Mouse (Mus musculus) CD4-positive, CD25-positive, alpha-beta regulatory T cell, adult 2 months (primary cell): ENCODE data around the gene Fmod.
A peak's percentile ranks its signal among the peaks of the same experiment; 100 is the strongest.

Experiments used
- DNase-seq: peaks from one replicate; pipeline ENCODE4 v3.0.0-alpha.2; 2012; ENCODE audit warnings: low read depth, low spot score

The Fmod gene

DNA sequence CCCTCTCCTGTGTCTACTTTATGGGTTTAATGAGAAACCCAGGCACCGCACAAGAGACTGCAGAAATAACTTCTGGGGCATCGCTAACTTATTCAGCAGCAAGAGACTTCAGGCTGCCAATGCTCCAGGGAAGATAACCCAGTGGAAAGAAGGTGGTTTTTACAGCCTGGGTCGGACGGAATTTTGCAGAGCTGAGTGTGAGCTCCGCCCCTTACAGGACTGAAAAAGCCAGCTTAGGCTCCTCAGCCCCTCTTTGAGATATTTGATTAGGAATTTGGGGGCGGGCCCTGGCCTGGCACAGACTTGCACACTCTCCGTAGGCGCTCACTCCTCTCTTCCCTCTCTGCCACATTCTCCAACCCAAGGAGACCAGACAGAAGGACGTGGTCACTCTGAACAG is at the start of gene Fmod:
TSS of gene Fmod (plus strand) at position 83 of the 400 bp plus-strand sequence.
- no peak for DNase-seq

DNA sequence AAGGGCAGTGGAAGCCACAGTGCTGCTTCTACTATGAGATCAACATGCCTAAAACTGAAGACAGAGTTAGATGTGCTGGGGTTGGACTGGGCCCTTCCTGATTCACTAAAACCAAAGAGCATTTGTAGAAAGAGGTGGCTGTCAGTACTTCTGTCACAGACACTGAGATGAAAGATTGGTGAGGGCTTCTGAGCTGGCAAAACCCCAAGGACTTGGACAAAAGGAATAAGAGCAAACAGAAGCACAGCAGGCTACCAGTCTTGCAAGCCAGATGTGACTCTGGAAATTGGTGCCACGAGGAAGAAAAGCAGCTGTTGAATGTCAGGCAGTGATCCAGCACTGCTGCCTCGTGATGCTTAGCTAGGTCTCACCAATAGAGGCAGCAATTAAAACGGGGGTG is 48.2 kb upstream of the Fmod start:
- no peak for DNase-seq

DNA sequence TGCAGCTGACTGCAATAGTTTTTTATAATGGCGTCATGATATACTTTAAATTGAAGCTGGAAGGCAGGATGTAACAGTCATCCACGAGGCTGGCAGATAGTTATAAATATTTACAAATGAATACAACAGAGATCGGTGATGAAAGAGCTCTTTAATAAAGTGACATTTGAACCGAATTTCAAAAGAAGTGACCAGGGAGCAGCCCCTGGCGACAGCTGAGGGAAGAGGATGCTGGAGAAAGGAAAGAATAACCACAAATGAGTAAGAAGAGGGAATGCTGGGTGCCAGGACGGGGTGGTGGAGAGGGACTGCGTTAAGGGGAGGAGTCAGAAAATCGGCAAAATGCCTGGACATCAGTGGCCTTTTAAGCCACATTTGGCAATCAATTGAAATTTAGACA is 45.8 kb upstream of the Fmod start:
- no peak for DNase-seq

DNA sequence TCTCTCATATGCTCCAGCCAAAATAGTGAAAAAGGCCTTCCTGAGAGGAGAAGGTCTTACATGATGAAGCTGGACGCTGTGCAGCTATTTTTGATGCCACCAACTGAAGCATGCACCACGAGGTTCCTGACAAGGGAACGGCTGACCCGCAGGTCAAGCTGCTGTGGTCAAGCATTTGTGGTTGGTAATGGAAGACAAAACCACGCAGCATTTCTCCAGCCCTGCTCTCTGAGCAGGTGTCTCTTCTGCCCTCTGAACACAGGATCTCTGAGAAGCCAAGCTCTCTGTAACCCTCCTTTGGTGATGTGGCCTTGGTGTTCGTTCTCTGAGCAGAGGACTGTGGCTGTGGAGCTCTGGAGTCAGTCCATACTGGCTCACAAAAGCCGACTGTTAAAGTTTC is 31.6 kb upstream of the Fmod start:
- no peak for DNase-seq

DNA sequence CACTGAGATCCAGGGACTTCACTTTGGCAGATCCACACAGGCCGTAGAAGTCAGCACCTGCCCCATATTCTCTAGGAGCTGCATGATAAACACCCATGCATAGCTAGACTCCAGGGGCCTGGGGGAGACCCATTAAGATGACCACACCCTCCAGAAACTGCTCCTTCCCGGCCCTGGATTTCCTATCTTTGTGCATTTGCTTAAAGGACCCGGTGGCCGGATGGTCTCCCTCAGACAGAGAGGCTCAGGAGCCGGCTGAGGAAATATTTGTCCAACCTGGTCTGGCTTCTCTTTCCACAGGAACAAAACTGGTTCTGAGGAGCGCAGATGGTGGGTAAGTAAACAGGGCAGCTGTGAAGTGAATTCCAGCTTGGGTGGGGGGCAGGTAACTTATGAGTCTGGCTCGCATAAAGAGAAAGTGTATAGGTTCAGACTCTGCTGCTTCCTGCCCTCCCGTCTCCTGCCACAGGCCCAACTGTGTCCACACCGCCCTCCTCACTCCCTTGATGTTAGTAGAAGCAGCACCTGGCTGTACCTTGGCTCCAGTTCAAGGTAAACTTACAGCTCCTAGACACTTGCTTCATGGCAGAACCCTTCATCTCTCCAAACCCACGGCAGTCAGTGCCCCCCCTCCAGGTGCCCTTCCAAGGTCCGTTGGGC is 30.8 kb upstream of the Fmod start:
- no peak for DNase-seq

DNA sequence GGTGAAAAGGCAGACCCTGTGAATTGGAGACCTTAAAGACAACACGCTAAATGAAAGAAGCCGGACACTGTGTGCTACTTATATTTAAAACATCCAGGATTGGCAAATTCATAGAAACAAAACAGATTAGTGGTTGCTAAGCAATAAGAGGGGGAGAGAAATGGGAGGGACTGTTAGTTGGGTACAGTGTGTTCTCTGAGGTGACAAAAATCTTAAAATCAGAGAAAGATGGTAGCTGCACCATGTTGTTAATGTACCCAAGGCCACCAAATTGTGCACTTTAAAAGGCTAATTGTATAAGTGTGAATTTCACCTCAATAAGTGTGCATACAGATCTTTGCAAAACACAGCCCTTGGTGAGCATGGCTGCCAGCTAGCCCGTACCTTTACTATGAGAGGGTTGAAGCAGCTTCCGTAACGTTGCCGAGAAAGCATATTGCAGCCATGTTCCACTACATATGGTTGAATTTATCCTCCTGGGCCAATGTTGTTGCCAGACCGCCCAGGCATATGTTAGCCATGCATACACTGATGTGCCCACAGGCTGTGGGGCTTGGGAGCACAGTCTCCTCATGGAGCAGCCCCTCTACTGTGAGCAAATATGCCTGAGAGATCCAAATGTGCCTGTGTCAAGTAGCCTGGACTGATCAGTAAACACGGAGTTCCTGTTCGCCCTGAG is 12.6 kb upstream of the Fmod start:
- no peak for DNase-seq

DNA sequence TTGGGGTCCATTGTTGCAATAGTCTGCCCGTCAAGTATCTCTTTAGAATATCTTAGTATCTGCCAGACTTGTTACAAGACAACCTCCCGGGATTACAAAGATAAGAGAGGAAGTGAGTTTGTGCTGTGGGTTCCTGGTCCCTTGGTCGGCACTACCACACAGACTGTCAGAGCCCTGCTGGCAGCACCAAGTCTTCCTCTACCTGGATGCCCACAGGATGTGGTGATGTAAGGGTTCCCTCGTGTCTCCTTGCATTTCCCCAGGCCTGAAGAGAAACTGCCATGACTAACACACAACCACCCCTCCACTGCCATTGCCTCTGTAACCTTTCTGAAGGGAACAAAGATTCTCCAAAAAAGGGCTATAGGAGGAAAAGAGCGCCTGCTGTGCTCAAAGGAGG is 11.1 kb upstream of the Fmod start:
- DNase-seq = no peak

DNA sequence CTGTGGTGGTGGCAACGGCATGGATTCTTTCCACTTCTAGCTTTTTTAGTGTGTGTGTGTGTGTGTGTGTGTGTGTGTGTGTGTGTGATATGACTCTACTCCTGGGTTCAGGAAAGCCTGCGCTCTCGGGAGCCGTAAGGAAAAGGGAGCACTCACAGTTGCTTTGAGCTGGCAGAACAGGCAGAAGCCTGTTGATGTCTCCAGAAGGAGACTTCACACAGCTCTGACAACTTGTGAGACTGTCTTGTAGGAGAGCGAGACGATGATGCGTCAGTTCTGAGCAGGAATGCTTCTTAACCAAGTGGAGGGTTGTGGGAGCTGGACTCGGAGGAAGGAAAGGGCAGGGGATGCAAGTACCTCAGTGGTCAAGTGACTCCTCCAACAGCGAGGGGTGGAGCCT is 10.3 kb upstream of the Fmod start:
- no peak for DNase-seq

DNA sequence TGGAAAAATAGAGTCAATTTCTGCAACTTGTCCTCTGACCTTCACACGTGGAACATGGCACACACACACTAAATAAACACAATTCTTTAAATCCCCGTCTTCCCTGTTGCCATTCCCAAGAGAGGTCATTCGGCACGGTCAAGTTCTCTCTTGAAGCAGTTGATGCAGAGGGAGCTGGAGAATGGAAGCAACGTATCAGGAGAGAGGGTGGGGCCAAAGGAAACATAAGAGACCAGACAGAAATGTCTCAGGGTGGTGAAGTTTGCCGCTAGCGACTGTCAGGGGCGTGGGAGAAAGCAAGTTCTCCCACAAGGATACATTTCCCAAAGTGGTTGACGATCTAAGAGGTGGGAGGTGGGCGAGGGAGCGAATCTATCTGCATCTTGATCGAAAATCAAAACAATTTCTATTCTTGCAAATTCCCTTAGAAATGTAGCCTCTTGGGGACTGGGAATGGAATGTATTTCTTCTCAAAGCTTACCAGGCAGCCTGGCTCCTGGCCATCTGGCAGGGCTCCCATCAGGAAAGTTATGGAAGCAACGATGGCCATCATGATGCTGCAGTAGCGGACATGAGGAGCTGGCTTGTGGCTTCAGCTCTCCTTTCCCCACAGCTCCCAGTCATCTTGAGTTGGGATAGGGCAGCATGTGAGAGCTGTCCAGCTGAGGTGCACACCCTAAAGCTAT is 8.8 kb upstream of the Fmod start:
- no peak for DNase-seq

DNA sequence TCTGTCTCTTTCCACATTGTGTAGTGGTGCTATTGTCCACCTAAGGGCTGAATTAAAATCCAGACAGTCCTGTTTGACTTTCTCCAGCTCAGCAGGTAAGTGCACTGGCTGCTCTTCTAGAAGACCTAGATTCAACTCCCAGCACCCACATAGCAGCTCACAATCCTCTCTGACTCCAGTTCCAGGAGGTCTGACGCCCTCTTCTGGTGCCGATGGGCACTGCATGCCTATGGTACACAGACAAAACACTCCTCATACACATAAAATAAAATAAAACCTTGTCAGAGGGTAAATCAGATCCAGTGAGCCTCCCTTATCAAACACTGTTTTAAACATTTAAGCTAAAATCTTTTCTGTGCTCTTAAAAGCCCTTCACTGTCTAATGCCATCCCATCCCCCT is 562 bp upstream of the Fmod start:
- DNase-seq = peak; percentile 17

DNA sequence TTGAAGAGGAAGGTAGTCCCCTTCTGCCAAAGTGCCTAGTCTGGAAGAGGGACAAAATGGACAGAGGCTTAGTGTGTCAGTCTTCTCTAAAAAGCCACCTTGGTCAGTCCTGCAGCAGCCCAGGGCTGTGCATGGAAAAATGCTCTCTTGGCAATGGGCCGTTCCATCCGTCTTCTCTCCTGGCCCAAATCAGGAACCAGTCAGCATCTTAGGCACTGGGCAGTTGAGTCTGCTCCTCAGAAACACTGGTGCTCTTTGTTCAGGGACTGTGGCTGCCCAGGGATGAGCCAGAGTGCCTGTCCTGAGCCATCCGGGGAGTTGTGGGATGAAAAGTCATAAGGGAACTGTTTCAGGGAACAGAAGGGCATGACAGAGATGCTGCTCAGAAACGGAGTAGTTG is 1.3 kb downstream of the Fmod start:
- no peak for DNase-seq

DNA sequence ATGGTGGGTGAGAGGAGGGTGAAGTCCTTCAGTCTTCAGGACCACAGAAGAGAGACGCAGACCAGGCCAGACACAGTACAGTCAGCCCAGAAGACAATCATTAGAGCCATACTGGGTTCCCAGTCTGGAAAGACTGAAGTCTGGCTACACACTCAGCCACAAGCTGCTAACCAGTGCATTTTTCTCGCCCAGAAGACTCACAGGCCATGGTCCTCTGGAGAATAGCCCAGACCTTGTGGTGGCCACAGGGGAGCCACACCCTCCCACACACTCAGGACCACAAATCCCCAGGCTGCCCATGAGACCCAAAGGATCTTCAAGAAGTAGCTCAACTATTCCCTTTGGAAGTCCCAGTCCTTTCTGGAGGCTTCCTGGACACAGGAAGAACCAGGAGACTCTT is 2.3 kb downstream of the Fmod start:
- DNase-seq = no peak

DNA sequence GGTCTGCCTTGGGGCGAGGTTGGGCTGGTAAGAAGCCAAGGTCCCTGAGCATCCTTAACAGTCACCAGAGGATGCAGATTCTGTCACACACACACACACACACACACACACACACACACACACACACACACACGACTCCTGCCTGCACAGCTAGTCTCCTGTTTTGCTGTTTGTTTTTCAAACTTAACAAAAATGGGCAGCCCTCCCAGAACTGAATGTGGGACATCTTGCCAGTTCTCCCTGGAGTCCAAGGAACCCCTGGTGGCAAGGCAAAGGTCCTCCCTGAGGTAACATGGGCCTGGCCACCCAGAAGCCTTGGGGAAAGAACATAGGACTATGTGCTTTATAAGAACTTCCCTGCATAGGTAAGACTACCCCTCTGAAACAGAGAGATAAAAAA is 4.8 kb downstream of the Fmod start:
- DNase-seq = no peak

DNA sequence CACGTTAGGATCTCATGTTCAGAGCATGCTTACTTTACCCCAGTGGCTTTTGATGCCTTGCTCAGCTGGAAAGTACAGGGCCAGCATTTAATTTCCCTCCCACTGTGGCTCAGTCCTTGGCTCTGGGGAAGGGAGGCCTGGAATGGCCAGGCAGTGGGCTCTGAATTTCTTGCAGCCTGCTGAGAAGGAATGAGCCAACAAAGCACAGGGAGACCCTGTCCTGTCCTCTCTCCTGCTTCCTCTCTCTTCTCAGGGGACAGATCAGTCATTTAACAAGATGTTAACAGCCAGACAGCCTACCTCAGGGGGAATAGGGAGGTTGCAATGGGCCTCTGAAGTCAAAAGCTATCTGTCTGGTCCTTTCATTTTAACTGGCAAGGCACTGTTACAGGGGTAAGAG is 5.3 kb downstream of the Fmod start:
- DNase-seq = no peak

DNA sequence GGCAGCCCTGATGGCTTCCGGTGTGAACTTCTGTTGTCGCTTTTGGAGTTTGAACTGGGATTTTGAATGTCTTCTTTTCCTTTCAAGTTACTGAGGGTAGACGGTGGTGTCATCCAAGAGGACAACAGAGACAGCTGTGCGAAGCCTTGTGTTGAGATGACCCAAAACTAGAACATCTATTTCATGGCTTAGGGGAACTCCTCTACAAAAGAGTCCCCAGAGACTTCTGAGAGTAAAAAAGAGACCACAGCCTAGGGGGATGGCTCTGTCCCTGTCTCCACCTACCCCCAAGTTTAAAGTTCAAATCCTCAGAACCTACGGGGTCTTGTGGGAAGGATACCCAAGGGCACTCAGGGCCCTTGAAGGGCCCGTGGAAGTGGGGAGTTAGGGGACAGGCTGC is 7.8 kb downstream of the Fmod start:
- no peak for DNase-seq

DNA sequence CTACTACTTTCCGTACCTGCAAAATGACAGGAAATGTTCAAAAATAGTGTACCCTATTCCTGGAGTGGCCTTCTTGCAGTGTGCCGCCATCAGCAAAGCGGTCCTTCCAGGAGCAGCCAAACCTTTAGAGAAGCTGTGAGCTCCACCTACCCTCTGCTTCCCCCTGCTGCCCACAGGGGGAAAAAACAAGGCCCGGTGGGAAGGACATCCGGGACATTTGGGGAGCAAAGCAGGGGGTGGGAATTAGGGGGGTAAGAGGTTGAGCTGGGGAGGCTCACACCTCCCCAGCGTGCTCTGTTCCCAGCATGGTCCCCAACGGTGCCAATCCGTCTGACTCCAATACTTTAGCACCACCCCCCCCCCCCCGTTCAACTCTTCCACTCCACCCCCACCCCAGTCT is 8.9 kb downstream of the Fmod start:
- peak; percentile 73 for DNase-seq

DNA sequence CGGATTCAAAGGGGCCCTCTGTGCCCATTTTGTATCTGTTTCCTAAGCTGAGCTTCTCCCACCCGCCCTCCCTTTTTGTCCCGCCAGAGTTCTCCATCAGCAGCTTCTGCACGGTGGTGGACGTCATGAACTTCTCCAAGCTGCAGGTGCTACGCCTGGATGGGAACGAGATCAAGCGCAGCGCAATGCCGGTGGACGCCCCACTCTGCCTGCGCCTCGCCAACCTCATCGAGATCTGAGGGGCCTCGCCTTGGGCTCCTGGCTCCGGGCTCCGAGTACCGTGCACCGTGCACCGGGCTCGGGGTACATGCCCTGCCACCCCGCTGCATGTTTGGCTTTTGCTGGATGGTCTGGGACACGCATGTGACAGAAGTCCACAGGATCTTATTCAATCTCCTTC is 9.3 kb downstream of the Fmod start:
- DNase-seq = no peak

DNA sequence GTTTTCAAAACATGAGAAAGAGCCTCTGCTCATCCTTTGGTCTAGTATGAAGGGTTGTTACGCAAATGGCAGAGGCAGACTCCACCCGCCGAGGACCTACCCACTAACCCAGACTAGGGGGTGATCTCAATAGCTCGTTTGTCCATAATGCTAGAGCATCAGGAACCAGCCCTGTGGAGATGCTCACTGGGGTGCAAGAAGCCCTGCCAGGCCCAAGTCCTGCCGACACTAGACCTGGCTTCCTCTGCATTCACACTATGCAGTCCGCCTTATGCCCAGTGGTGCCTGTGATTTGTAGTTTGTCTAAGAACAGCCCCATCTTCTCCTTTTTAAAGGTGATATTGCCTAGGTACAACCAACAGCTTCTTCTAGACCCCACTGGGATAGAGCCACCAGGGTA is 10.4 kb downstream of the Fmod start:
- DNase-seq = no peak

DNA sequence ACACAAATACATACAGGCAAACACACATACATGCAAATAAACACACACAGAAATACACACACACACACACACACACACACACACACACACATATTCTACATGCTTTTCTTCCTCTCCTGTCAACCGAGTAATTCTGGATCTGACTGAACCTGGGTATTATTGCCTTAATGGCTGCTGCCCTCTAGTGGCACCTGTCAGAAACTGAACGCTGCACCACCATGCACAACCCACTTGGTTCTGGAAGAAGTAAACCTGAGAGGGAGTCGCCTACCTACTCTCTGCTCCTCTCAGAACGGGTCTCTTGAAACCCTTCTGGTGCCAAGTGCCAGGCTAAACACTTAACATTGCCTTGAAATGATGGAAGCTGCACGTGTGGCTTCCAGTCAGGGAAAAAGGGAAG is 11.7 kb downstream of the Fmod start:
- peak; percentile 87 for DNase-seq

DNA sequence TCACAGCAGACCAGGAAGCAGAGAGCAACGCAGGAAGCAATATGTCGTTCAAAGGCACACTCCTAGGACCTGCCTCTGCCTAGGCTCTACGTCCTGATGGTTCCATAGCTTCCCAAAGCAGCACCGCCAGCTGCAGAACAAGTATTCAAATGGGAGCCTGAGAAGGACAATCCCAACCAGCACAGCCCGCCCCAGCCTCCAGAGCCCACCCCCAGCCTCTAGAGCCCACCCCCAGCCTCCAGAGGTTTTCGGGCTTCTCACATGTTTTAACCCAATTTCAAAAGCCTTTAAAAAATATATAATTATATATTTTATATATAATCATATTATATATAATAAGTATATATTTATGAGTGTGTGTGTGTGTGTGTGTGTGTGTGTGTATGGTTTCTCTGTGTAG is 12.5 kb downstream of the Fmod start:
- DNase-seq = no peak

DNA sequence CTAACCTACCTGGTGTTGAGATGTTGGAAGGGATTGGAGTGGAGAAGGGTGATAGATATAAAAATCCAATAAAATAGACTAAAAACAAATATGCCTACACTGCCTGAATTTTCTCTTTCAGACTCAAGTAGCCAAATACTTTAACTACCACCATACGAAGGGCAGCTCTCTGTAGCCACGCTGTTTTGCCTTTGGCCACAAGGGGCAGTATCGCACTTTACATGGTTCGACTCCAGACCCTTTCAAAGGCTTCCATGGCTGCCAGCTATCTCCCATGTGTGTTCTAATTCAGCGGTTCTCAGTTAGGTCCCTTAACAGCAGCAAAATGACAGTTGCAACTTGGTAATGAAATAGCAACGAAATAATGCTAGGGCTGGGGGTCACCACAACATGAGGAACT is 16.2 kb downstream of the Fmod start:
- peak; percentile 92 for DNase-seq

DNA sequence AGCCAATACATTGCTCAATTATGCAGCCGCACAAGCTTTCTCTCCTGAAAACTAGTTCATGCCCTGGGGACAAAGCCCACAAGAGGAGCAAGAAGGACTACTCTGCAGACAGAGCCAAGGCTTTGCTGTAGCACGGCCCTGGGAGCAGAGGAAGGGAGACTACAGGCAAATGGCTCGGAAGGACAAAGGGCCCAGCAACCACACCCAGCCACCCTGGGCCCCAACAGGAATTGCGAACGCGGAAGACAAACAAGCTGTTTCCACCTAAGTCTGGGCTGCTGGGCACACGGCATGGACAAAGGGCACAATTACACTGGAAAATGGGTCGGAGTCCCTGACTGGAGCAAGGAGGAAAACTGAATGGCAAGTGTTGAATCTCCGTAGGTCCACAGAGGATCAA is 18.0 kb downstream of the Fmod start:
- no peak for DNase-seq

DNA sequence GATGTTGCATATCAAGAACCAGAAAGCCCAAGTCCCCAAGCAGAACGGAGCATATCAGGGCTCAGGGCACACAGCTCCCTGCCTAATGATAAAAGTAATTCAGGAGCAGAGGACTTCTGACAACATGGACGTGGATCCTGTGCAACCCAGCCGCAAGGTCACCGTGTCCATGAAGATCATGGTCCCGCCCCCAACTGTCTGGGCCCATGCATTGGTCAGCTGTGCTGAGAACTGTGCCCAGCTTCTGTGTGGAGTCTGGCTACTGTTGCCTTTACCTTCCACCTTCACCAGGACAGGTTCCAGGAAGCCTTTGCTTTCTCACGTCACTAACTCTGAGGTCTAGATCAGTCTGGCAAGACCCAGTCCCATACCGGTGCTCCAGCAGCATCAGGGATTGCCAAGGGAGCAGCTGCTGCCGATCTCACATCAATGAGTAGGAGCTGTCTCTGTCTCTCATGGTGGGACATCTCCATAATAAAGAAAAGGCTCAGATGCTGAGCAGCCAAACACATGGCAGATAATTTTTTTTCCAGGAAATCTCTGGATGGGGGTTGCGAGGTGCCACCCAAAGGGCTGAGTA is 18.7 kb downstream of the Fmod start:
- DNase-seq = no peak
